Mouse (Mus musculus) heart, adult 2 months (tissue): ENCODE measurements at regions not wholly inside any gene's neighbourhood (a gene's known extent, or its start where the extent isn't known, plus 50 kb on each side); places are given as distances from the start of the nearest gene placed in this dataset.

Experiments used
- CTCF ChIP-seq: fragments of 200-600 bp; IDR thresholded peaks from 2 replicates; pipeline ENCODE4 v1.8.1; 2022; ENCODE audit warnings: antibody characterized with exemption, mild to moderate bottlenecking, moderate library complexity
- EP300 ChIP-seq: fragments of 200-500 bp; IDR thresholded peaks from 2 replicates; pipeline ENCODE4 v1.6.1; 2011; ENCODE audit warnings: low read depth, low read length, control low read depth; ENCODE audit not compliant: insufficient read depth
- POLR2A ChIP-seq: fragments of 200-500 bp; IDR thresholded peaks from 2 replicates; pipeline ENCODE4 v1.6.1; 2011; ENCODE audit warnings: mild to moderate bottlenecking, low read depth, low read length, control low read depth; ENCODE audit not compliant: insufficient read depth

GRCm38 (mm10) chr12:96311137-96311536 is 619.1 kb downstream of the Flrt2 start:
- TF ChIP-seq CTCF (peak; percentile 76), EP300 (no peak), POLR2A (no peak)
